In genomic region chr4:94459424-94459823, GRCm38 (mm10) we compare ENCODE assay signal across 19 mouse cellular contexts.
DNase-seq lines count a peak whose midpoint lies in the region; ATAC-seq and TF ChIP-seq lines count a peak whose summit lies in the region.
"Had no signal": no experiment of that assay in that cellular context is flagged by ENCODE, and none has a peak within 500 bp of the region (broad histone marks: within the 10 kb centered on the region; RNA-seq: fewer than 3 reads in every experiment).

No protein-coding gene starts in this region.

- TF ChIP-seq CTCF in G1E (IDR thresholded peaks at IDR 0.05; ENCODE audit: low read depth, low read length), result no peak
- TF ChIP-seq CTCF in intestine, postnatal 0 days (IDR thresholded peaks at IDR 0.05; ENCODE audit: low read depth), result no peak

- peaks cover 12% of the 10 kb centered on the region for H3K4me1 ChIP-seq in G1E (ENCODE audit: insufficient read depth, low read depth, low read length)
- peaks cover 12% of the 10 kb centered on the region for H3K4me1 ChIP-seq in liver, embryonic 13.5 days (replicated peaks)
- no peaks in the 10 kb centered on the region for H3K4me1 ChIP-seq in intestine, postnatal 0 days (replicated peaks; ENCODE audit: control insufficient read depth, insufficient read depth, low read length)
- no peaks in the 10 kb centered on the region for H3K4me1 ChIP-seq in limb, embryonic 10.5 days
- H3K4me1 ChIP-seq: embryonic facial prominence, embryonic 12.5 days; heart, embryonic 10.5 days; hindbrain, embryonic 13.5 days had no signal

- no peak for DNase-seq in G1E (ENCODE audit: low spot score)
- DNase-seq in liver, embryonic 13.5 days, result peak; percentile 32
- DNase-seq in right cerebral cortex, postnatal 25 days, result no peak
- DNase-seq in limb, embryonic 10.5 days (ENCODE audit: low spot score), result no peak
- DNase-seq: adrenal gland, adult 8-10 months; cerebellum, adult 11-12 months; cerebellum, adult 9-10 months; cerebellum, postnatal 25 days; heart, adult 18-20 months; heart, postnatal 10 days; heart, postnatal 4 days had no signal

- no peaks in the 10 kb centered on the region for H3K27me3 ChIP-seq in G1E (ENCODE audit: insufficient read depth, low read length)
- H3K27me3 ChIP-seq in liver, embryonic 13.5 days, result no peaks in the 10 kb centered on the region
- H3K27me3 ChIP-seq in intestine, postnatal 0 days (replicated peaks; ENCODE audit: control insufficient read depth, insufficient read depth, low read length), result no peaks in the 10 kb centered on the region
- no peaks in the 10 kb centered on the region for H3K27me3 ChIP-seq in limb, embryonic 10.5 days (ENCODE audit: low read depth, poor library complexity, severe bottlenecking)
- H3K27me3 ChIP-seq: embryonic facial prominence, embryonic 12.5 days; hindbrain, embryonic 13.5 days had no signal

- H3K4me3 ChIP-seq in G1E (ENCODE audit: low read depth, low read length), result no peak overlapping the region
- no peak overlapping the region for H3K4me3 ChIP-seq in liver, embryonic 13.5 days (replicated peaks)
- H3K4me3 ChIP-seq in intestine, postnatal 0 days (ENCODE audit: low read depth, low read length), result no peak overlapping the region
- no peak overlapping the region for H3K4me3 ChIP-seq in limb, embryonic 10.5 days
- H3K4me3 ChIP-seq: embryonic facial prominence, embryonic 12.5 days; heart, embryonic 10.5 days; hindbrain, embryonic 13.5 days had no signal

- 36% methylated on average over 2 of the region's 2 CpGs for WGBS in liver, embryonic 13.5 days (ENCODE audit: insufficient replicate concordance)
- 85% methylated on average over 2 of the region's 2 CpGs for WGBS in intestine, postnatal 0 days
- 93% methylated on average over 2 of the region's 2 CpGs for WGBS in limb, embryonic 10.5 days

- H3K9me3 ChIP-seq in G1E (replicated peaks), result no peaks in the 10 kb centered on the region
- H3K9me3 ChIP-seq in liver, embryonic 13.5 days (replicated peaks), result no peaks in the 10 kb centered on the region
- H3K9me3 ChIP-seq in intestine, postnatal 0 days (ENCODE audit: control insufficient read depth), result no peaks in the 10 kb centered on the region
- no peaks in the 10 kb centered on the region for H3K9me3 ChIP-seq in limb, embryonic 10.5 days (replicated peaks)
- H3K9me3 ChIP-seq: embryonic facial prominence, embryonic 12.5 days; heart, embryonic 10.5 days; hindbrain, embryonic 13.5 days had no signal

- no peak overlapping the region for H3K27ac ChIP-seq in liver, embryonic 13.5 days
- no peak overlapping the region for H3K27ac ChIP-seq in intestine, postnatal 0 days (ENCODE audit: low read depth, low read length)
- no peak overlapping the region for H3K27ac ChIP-seq in limb, embryonic 10.5 days
- H3K27ac ChIP-seq: embryonic facial prominence, embryonic 12.5 days; heart, embryonic 10.5 days; hindbrain, embryonic 13.5 days had no signal

- H3K9ac ChIP-seq in liver, embryonic 13.5 days, result no peak overlapping the region
- H3K9ac ChIP-seq in intestine, postnatal 0 days (ENCODE audit: low read depth, low read length), result no peak overlapping the region
- H3K9ac ChIP-seq: embryonic facial prominence, embryonic 12.5 days; hindbrain, embryonic 13.5 days had no signal

- no peak overlapping the region for H3K4me2 ChIP-seq in liver, embryonic 13.5 days
- no peak overlapping the region for H3K4me2 ChIP-seq in intestine, postnatal 0 days (replicated peaks; ENCODE audit: low read depth)
- H3K4me2 ChIP-seq: embryonic facial prominence, embryonic 12.5 days; hindbrain, embryonic 13.5 days had no signal

- ATAC-seq in G1E (ENCODE audit: extremely low read depth, insufficient number of reproducible peaks, low FRiP score, poor library complexity, severe bottlenecking), result peak; percentile 70
- peak; percentile 46; the same call in 1 of the 2 replicates for ATAC-seq in erythroblast, adult 5-6 weeks (replicated peaks; ENCODE audit: low FRiP score, poor library complexity, severe bottlenecking)
- peak; percentile 93 for ATAC-seq in liver, embryonic 13.5 days (ENCODE audit: low read depth)
- ATAC-seq in megakaryocyte progenitor cell, adult 5-6 weeks (replicated peaks; ENCODE audit: poor library complexity), result peak; percentile 50; the same call in 1 of the 2 replicates
- ATAC-seq in intestine, postnatal 0 days, result no peak
- ATAC-seq in megakaryocyte, adult 5-6 weeks (ENCODE audit: poor library complexity, severe bottlenecking), result no peak
- ATAC-seq: forebrain, embryonic 14.5 days had no signal

- H3K36me3 ChIP-seq in G1E (replicated peaks), result peaks cover 12% of the 10 kb centered on the region
- H3K36me3 ChIP-seq in liver, embryonic 13.5 days, result peaks cover 16% of the 10 kb centered on the region
- H3K36me3 ChIP-seq in intestine, postnatal 0 days (ENCODE audit: control insufficient read depth, insufficient read depth), result no peaks in the 10 kb centered on the region
- peaks cover 3% of the 10 kb centered on the region; the same call in 1 of the 2 replicates for H3K36me3 ChIP-seq in limb, embryonic 10.5 days
- H3K36me3 ChIP-seq: embryonic facial prominence, embryonic 12.5 days had no signal

Comparison
In these comparisons a context has a peak if more than half of its experiments do, and no peak if none do; other contexts are left out.
1. ATAC-seq: peak in G1E (single experiment), erythroblast, adult 5-6 weeks (single experiment), liver, embryonic 13.5 days (single experiment) and megakaryocyte progenitor cell, adult 5-6 weeks (single experiment); none in intestine, postnatal 0 days (single experiment) and megakaryocyte, adult 5-6 weeks (single experiment).